Mouse (Mus musculus): ENCODE results near the gene Mrpl27. TPM values are rescaled to one million over a fixed set of nuclear protein-coding genes. Genes with fewer than 3 reads are reported as not detected.
"Not testable (repeated sequence)": the region's sequence is repeated elsewhere in the genome, so short reads cannot be mapped to it uniquely, and the experiment has no call there.

The Mrpl27 gene
- total RNA-seq, 4 experiments from 2014 or later, result 71.9 to 79.9 (median 77.6) TPM

- no peak for DNase-seq
These were observed 21.9 kb downstream of the Mrpl27 start for GRCm38 (mm10) chr11:94675446-94675845.

DNA sequence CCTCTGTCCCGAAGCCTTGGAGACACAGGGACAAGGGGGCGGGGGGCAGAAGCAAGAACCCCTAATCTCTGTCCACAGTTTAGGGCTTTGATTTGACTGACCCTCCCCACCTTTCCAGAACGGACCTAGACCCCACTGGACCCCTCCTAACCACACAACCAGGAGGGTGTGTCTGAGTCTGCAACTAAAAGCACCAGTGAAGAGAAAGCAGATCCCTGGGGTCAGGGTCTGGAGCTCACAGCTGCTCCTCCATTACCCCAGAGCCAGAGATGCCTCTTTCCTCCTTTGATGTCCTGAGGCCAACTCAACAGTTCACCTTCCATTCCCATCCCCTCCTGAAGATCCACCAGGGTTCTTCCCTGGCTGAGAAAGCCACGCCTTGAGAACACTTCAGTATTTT lies 22.7 kb downstream of the Mrpl27 start:
- DNase-seq, result no peak

DNA sequence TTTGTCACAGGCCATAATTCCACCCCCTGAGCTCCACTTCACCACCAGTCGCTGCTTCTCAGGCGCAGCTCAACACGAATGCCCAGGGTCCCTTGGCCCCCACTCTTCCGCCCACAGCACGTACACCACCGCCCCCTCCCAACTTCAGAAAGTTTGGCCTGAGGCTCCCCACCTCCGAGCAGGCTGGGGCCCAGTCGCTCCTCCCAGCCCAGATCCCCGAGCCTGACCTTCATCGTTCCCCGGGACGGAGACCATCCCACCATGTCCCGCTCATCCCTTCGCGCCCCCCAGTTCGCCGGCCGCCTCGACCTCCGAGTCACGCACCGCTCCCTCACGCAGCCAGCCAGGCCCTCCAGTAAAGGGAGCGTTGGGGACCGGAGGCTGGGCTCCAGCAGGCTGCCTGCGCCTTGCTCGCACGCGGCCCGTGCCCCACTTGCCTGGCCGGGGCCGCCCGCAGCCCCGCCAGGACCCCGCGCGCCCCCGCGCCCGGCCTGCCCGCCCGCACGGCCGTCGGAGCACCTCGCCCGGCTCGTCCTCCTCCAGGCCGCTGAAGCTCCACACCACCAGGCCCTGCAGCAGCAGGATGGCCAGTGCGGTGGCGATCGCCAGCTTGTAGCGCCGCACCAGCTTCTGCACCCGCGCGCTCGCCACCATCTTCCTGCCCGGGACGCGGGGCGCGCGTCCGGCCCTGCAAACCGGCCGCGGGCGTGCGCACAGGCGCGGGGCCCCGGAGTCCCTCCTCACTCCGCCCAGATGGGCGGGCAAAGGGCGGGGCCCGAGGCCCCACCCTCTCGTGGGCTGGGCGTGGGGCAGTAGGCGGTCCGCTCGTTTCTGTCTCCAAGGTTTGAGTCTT lies 23.4 kb downstream of the Mrpl27 start, which contains the start of gene Xylt2:
TSS of gene Xylt2 (minus strand) at position 762 of the 853 bp plus-strand sequence.
- peak; percentile 86 for DNase-seq

DNA sequence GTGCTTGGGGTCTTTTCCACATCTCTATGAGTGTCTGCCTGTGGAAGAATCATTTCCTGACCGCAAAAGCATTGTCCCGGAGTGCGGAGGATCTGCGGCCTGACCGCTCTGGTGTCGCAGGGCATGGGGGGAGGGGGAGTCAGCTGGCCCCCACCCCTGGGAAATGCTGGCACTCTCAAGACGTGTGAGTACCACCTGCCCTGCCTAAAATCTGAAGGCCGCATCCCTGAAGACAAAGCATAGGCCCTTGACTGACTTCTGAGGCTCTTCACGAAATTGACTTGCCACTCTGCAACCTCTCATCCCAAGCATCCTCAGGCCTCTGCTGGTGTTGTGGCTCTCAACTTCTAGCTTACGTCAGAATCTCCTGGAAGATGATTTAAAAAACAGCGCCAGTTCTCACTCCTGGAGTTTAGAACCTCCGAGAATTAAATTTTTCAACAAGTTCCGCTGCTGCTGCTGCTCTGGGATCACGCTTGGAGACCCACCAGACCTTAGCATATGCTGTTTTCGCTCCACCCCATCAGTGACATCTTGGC lies 24.1 kb downstream of the Mrpl27 start:
- no peak for DNase-seq

DNA sequence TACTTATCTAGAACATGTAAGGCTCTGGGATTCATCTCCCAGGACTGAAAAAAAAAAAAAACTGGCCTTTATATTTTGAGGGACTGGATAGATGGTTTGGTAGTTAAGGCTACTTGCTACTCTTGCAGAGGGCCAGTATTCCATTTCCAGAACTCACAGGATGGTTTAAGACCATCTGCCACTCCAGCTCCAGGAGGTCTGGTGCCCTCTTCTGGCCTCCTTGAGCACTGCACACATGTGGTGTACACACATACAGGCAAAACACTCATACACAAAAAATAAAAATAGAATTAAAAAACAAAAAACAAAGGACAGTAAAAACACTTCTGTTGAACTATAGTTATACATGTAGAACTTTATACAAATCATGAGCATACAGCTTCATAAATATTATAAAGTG lies 27.1 kb downstream of the Mrpl27 start:
- DNase-seq, result no peak

- no peak for DNase-seq
These were observed 28.1 kb downstream of the Mrpl27 start for GRCm38 (mm10) chr11:94681640-94682039.

DNA sequence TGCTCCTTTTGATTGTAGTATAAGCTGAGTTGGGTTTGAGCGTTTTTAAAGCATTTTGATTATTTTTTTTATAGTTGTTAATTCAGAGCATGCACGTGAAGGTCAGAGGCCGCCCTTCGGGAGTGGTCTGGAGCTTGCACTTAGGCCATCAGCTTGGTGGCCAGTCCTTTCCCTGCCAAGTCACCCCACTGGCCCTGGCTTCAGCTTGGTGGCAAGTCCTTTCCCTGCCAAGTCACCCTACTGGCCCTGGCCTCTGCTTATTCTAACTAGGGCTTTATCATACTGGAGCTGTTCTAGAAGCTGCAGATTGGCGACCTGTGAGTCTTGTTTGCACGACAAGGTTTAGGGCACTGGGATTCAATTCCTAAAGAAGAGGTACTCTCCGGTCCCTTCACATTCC lies 28.9 kb downstream of the Mrpl27 start:
- no peak for DNase-seq

DNA sequence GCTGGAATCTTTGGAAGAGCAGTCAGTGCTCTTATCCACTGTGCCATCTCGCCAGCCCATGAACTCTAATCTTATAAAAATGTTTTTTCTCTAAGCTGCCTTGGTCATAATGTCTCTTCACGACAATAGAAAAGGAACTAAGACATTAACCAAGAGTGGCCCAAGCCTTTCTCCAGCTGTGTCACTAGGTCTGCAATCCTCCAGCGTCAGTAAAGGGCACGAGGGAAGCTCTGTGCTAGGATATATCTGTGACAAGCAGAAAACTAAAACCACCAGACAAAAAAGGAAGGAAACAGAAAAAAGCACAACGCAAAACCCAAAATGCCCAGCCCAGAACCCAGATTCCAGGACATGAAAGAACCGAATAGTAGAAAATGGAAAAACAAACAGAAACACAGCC lies 33.6 kb downstream of the Mrpl27 start:
- no peak for DNase-seq

DNA sequence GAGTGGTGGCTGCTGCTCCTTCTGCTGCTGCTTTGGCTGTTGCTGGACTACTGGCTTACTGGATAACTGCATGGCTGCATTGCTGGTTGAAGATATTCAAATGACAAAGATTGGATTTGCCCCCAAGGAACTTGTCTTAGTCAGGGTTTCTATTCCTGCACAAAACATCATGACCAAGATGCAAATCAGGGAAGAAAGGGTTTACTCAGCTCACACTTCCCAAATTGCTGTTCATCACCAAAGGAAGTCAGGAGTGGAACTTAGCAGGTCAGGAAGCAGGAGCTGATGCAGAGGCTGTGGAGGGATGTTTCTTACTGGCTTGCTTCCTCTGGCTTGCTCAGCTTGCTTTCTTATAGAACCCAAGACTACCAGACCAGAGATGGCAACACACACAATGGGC lies 38.9 kb downstream of the Mrpl27 start:
- DNase-seq, result not testable (repeated sequence)

DNA sequence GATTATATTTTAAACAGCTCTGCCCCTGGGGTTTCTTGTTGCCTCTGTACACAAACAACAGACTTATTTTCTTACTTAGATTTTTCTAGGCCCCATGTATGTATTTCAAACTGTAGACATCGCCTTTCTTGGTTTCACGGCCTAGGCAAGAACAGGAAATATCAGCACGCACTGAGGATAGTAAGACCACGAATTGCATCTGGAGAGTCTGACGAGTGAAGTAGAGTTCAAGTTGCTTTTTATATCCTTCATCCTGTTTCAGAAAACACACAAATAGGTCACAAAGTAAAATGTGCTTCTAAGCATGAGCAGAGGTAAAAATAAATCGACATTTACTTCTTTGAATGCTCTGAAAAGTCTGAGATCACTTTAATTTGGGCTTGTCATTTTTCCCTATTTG lies 41.9 kb downstream of the Mrpl27 start:
- DNase-seq, result no peak

GRCm38 (mm10) chr11:94697140-94697539 lies 43.6 kb downstream of the Mrpl27 start:
- no peak for DNase-seq

- DNase-seq, result no peak
These were observed 44.3 kb downstream of the Mrpl27 start for GRCm38 (mm10) chr11:94697703-94698464.

DNA sequence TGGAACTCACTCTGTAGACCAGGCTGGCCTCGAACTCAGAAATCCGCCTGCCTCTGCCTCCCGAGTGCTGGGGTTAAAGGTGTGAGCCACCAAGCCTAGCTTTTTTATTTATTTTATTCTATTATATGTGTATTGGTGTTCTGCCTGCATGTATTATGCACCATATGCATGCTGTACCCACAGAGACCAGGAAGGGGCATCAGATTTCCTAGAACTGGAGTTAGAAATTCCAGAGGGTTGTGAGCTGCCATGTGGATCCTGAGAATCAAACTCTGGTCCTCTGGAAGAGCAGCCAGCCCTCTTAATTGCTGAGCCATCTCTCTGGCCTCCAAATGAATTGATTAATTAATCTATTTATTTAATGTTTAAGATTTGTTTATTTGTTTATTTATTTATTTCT lies 45.8 kb downstream of the Mrpl27 start:
- no peak for DNase-seq

- DNase-seq, result no peak
These were observed 48.0 kb downstream of the Mrpl27 start for GRCm38 (mm10) chr11:94701401-94702215.

- no peak for DNase-seq
These were observed 48.6 kb downstream of the Mrpl27 start for GRCm38 (mm10) chr11:94702216-94702610.

DNA sequence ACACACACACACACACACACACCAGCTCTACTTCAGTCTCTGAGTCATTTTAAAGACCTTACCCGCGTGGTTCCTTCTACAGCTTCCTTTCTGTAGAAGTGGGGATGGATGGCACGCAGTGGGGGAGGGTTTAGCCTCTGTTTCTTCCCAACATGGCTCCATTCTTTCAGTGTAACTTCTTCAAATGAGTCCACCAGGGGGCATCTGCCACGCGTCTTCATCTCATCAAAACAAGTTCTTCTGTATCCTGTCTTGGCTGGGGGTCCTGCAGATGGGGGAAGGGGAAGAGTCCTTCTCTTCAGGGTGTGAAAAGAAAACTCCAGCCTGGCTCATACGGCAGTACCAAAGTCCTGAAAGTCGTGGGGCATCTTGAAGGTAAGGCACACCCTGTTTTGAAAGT lies 50.5 kb downstream of the Mrpl27 start:
- no peak for DNase-seq

GRCm38 (mm10) chr11:94704472-94704871 lies 50.9 kb downstream of the Mrpl27 start, which contains the start of gene Gm11541:
TSS of gene Gm11541 (minus strand) at chr11:94704499.
- DNase-seq, result no peak

Other genes with a start within 250 kb of the Mrpl27 start
- gene Cacna1g, start 179.6 kb upstream of the Mrpl27 start, total RNA-seq (2022), result under 1 TPM; 0.14 to 0.73 (median 0.21) TPM
- not detected for gene Spata20, start 167.6 kb upstream of the Mrpl27 start, total RNA-seq (2022)
- 10 to 100 TPM; 45.0 to 65.6 (median 56.0) TPM for gene Epn3, start 153.8 kb upstream of the Mrpl27 start, total RNA-seq (2022)
- 10 to 100 TPM; 10.3 to 17.9 (median 13.4) TPM for gene Mycbpap, start 132.0 kb upstream of the Mrpl27 start, total RNA-seq (2022)
- gene Rsad1, start 104.5 kb upstream of the Mrpl27 start, total RNA-seq (2022), result 10 to 100 TPM; 15.3 to 35.4 (median 25.1) TPM
- under 1 TPM in 1 of 4 experiments, not detected in 3; 0.21 TPM for gene Chad, start 88.7 kb upstream of the Mrpl27 start, total RNA-seq (2022)
- gene Acsf2, start 51.9 kb upstream of the Mrpl27 start, total RNA-seq (2022), result 100 to 1,000 TPM; 191 to 242 (median 213) TPM
- gene Lrrc59, start 24.0 kb upstream of the Mrpl27 start, total RNA-seq (2022), result 100 to 1,000 TPM in 2 of 4 experiments, 10 to 100 TPM in 2; 91.8 to 129 (median 106) TPM
- gene Eme1, start 197 bp downstream of the Mrpl27 start, total RNA-seq (2022), result 1 to 10 TPM in 1 of 4 experiments, under 1 TPM in 2, not detected in 1; 0.42 to 1.2 (median 0.62) TPM
- gene Xylt2, start 23.7 kb downstream of the Mrpl27 start, total RNA-seq (2022), result 10 to 100 TPM; 13.4 to 24.5 (median 18.0) TPM
- gene Gm11541, start 50.7 kb downstream of the Mrpl27 start, total RNA-seq (2022), result not detected
- under 1 TPM in 2 of 4 experiments, not detected in 2; 0.41 to 0.56 TPM for gene Cdc34b, start 88.0 kb downstream of the Mrpl27 start, total RNA-seq (2022)
- not detected for gene Tmem92, start 128.9 kb downstream of the Mrpl27 start, total RNA-seq (2022)

Data from adrenal gland, adult 8-10 months (tissue).